Mouse (Mus musculus) CD4-positive, CD25-positive, alpha-beta regulatory T cell (primary cell): ENCODE results near the gene Gm20721. TPM values are rescaled to one million over a fixed set of nuclear protein-coding genes. Genes with fewer than 3 reads are reported as not detected.

Experiments used
- polyA plus RNA-seq: library from polyadenylated mRNA; unstranded; fragments of 100-300 nt; shearing (Covaris generic); gene quantifications from one replicate; pipeline ENCODE4 v1.2.1, GENCODE M21; 2017

The Gm20721 gene
- polyA plus RNA-seq = 4.3 TPM

GRCm38 (mm10) chr2:174346612-174346998 is at the start of gene Gm20721:
Gene Gm20721, minus strand, starts transcription at chr2:174346712.

GRCm38 (mm10) chr2:174284011-174284410 is 62.5 kb downstream of the Gm20721 start, which contains the start of gene Gnas:
Gene Gnas, plus strand, starts transcription at chr2:174284320.

Other genes with a start within 250 kb of the Gm20721 start
- 145 TPM for gene Npepl1, start 236.4 kb downstream of the Gm20721 start, polyA plus RNA-seq
- 806 TPM for gene Gnas, start 62.4 kb downstream of the Gm20721 start, polyA plus RNA-seq
- gene Nelfcd, start 69.1 kb upstream of the Gm20721 start, polyA plus RNA-seq = 69.1 TPM
- 97.9 TPM for gene Ctsz, start 92.3 kb upstream of the Gm20721 start, polyA plus RNA-seq
- gene Tubb1, start 104.0 kb upstream of the Gm20721 start, polyA plus RNA-seq = 0.17 TPM
- 415 TPM for gene Atp5e, start 117.4 kb upstream of the Gm20721 start, polyA plus RNA-seq
- 87.9 TPM for gene Prelid3b, start 126.4 kb upstream of the Gm20721 start, polyA plus RNA-seq